Mouse (Mus musculus) bone marrow, adult 2 months (tissue): ENCODE results near the gene Pcbd1.

Experiments used
- CTCF ChIP-seq: fragments of 200-500 bp; IDR thresholded peaks from 2 replicates; pipeline ENCODE4 v1.5.1; 2011; ENCODE audit warnings: low read length, control low read depth; ENCODE audit not compliant: control insufficient read depth, insufficient read depth
- POLR2A ChIP-seq: fragments of 200-500 bp; IDR thresholded peaks from 2 replicates; pipeline ENCODE4 v1.6.1; 2011; ENCODE audit warnings: low read depth, mild to moderate bottlenecking, control low read depth, low read length, borderline replicate concordance; ENCODE audit not compliant: control insufficient read depth

- TF ChIP-seq CTCF (no peak), POLR2A (no peak)
Observed at GRCm38 (mm10) chr10:61045081-61045480, 44.0 kb upstream of the Pcbd1 start.
